Mouse (Mus musculus): ENCODE data around the gene Gbp2b. TPM values are rescaled to one million over a fixed set of nuclear protein-coding genes. Genes with fewer than 3 reads are reported as not detected.
"Not testable (repeated sequence)": the region's sequence is repeated elsewhere in the genome, so short reads cannot be mapped to it uniquely, and the experiment has no call there.

Gene Gbp2b
- total RNA-seq (2022): under 1 TPM in 2 of 4 experiments, not detected in 2; 0.19 to 0.52 TPM

DNA sequence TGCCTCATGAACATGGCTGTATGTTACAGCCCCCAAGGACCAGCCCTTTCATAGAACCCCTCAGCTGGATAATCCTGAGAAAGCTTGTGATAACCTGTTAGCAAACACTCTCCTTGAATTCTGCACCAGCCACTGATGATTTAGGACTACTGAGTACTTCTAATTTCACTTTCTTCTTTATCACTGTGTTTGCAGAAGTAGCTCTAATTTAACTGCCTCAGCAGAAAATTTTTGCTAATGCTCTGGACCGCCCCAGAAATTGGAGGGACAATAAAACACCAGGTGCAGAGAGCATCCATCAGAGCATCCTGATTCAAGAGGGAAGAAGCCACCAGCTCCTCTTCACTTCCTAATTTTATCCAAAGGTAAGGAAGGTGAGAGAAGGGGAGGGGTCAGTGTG lies at the start of gene Gbp2b:
Gene Gbp2b (plus strand): TSS at position 301 of the 400 bp plus-strand sequence.
- no peak for DNase-seq (ENCODE audit: low spot score)

DNA sequence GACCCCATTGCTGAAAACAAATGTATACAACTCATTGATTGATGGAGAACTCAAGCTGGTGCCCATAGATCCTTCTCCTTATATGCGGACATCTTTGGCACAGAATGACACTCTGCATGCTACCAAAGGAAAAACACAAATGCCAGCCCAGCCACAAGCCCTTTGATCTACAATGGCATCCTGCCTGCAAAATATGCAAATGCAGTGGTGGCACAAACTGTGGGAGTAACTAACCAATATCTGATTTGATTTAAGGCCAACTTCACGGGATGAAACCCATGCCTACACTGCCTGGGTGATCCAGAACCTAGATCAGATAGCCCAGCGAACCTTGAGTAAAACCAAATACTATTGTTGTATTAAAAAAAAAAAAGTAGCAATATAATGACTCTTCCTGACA lies 48.0 kb upstream of the Gbp2b start:
- no peak for DNase-seq (ENCODE audit: low spot score)

DNA sequence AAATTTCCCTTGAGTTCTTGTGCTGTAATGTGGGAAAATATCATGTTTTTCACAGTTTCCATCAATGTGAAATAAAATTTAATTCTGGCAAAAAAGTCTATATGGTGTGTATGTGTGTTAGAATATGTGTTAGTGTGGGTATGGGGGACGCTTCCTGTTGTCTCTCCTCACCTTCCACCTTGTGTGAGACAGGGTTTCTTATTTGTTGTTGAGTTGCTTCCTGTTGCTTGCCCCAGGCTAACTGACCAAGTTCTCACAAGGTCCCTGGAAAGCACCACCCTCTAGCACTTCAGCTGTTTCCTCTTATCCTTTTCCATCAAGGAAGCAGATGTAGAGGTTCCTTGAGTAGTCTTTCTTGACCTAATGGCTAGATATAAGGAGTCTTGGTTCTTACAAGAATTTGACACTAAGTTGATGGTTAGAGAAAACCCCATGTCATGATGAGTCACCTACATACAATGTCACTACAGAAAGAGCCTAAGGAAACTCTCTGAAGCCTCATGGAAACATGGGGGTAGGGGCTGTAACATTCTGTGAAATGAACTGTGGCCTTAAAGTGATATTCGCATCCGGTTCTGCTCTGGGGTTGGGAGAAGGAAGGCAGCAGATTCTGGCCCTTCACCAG lies 44.5 kb upstream of the Gbp2b start:
- no peak for DNase-seq (ENCODE audit: low spot score)

DNA sequence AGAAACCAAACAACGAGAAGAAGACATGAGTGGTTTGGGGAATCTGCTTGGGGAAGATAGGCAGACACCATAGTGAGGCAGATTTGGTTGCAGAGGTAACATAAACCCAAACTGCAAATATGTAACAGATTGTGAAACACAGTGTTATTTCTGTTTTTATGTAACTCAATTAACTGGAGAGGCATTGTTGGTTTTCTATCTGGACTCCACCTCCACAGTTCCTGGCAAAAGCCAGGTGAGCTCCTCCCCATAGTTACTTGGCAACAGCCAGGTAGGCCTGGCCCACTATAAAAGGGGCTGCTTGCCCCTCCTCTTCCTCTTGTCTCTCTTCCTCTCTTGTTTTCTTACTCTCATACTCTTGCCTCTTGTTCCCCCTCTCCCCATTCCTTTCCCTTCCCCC lies 40.0 kb upstream of the Gbp2b start:
- DNase-seq (ENCODE audit: low spot score): no peak

DNA sequence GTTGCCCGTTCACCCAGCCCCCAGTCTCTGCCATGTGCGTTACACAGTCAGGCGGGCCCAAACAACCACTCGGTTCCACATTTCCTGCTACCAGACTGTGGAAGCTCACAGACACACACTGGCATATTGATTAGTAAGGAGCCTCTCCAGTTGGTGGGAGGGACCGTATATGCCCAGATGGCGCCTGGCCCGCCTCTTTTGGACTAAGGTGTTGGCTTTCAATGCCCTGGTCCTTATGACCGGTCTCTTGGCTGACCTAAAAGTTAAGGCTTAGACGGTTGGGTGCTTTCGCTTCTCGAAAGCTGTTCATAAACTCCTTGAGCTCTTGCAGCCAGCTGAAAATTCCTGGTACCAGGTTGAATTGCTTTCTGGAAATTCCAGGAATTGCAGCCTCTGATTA lies 39.0 kb upstream of the Gbp2b start:
- DNase-seq (ENCODE audit: low spot score): no peak

DNA sequence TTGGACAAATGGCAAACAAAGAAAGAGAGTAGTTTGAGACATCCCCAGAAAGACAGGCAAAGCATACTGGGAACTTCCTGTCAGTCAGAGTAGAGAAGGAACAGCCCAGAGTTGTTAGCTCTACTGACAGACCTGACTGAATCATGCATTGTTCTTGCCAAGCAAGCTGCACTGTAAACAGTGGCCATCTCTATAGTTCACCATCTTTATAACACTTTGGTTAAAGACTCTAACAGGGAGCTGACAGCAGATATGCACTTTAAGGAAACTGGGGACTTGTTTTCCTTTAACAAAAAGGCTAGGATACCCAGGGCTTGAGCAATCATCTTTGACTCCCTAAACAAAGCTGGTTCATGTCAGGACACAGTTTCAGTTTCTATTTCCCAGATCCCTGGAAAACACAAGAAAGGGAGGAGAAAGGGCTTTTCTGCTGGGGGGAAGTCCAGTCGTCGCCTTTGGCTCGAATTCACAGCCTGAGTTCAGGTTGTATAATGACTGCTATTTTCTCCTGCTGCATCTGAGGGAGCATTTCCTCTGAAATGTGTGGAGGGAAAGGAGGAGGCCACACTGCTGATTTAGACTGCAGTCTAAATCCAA lies 34.9 kb upstream of the Gbp2b start, which contains the start of gene Gbp3:
Gene Gbp3 (plus strand): TSS at position 395 of the 597 bp plus-strand sequence.
- peak; percentile 83 for DNase-seq (ENCODE audit: low spot score)

DNA sequence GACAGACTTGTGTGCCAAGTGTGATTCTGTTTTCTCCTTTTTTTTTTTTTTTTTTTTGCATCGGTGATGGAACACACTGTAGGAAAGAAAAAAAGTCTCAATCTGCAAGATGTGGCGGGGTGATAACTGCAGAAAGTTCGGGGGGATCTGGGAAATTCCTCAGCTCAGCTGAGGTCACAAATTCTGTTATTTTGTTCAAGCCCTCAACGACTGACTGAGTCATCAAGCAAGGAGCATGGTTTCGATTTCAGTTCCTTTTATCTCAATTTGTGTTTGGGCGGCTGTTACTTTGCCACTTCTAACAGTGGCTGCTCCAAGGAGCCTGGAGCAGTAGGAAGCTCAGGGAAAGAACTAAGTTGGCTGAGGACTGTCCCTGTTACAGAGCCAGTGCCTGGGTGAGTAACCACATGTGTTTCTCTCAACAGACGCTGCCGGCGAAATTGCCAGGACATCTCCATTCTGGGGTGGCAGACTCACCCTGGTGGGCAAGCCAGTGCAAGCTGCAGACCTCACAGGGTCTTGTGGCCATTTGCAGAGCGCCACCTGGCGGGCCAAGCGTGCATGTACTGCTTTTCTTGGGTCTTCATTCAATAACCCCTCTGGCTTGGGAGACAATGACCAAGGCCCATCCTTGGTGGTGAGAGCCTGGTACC lies 34.2 kb upstream of the Gbp2b start:
- DNase-seq (ENCODE audit: low spot score): peak; percentile 84

DNA sequence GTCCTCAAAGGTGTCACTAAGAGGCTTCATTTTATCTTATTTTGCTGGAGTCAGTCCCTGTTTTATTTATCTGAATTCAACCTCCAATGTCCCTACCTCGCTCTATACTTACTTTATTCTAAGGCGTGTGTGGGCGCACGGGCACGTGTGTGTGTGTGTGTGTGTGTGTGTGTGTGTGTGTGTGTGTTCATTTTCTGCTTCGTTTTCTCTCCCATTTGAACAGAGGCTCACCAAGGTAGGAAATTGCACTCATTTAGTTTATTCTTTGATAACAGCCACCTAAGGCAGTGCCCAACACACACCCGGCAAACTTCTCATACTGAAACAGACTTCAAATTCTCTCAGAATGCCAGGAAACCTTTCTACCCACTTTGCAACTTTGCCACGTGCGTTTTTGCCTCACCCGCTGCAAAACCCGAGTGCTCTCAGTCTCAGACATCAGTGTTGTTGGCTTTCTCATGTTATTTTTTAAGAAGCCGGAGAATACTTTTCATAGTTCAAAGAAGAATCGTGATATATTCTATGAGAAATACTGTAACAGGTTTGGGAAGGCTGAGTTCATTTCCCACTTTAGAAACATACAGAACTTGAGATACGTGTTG lies 33.5 kb upstream of the Gbp2b start:
- no peak for DNase-seq (ENCODE audit: low spot score)

DNA sequence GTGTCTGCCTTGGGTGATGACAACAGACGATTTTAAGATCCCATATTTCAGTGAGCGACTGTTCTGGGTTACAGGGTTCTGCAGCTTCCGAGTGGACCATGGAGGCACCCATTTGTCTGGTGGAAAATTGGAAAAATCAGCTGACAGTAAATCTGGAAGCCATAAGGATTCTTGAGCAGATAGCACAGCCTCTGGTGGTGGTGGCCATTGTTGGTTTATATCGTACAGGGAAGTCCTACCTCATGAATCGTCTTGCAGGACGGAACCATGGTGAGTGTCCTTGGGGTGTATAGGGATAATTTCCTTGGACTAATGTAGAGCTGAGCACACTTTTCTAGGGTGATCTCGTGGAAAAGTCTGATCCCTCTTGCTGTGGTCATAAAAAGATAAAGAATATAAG lies 33.0 kb upstream of the Gbp2b start:
- no peak for DNase-seq (ENCODE audit: low spot score)

DNA sequence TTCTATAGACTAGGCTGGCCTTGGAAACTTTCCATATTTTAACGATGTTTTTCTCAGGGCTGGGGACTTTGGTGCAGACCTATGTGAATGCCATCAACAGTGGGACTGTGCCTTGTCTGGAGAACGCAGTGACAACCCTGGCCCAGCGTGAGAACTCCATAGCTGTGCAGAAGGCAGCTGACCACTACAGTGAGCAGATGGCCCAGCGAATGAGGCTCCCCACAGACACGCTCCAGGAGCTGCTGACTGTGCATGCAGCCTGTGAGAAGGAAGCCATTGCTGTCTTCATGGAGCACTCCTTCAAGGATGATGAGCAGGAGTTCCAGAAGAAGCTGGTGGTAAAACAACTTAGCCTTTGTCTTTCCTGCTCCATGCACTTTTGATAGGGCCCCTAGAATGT lies 27.2 kb upstream of the Gbp2b start:
- DNase-seq (ENCODE audit: low spot score): not testable (repeated sequence)

DNA sequence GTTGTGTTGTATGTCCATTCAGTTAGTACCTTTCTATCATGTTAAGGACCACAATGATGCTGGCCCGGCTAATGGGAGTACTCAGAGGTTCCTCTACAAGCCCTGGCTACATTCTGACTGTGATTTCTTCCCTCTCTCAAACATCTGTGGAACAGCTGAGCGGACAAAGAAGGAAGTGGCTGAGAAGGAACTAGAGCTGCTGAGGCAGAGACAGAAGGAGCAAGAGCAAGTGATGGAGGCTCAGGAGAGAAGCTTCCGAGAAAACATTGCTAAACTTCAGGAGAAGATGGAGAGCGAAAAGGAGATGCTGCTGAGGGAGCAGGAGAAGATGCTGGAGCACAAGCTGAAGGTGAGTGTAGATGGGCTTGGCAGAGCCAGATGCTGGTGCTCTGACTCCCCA lies 23.9 kb upstream of the Gbp2b start:
- DNase-seq (ENCODE audit: low spot score): no peak

DNA sequence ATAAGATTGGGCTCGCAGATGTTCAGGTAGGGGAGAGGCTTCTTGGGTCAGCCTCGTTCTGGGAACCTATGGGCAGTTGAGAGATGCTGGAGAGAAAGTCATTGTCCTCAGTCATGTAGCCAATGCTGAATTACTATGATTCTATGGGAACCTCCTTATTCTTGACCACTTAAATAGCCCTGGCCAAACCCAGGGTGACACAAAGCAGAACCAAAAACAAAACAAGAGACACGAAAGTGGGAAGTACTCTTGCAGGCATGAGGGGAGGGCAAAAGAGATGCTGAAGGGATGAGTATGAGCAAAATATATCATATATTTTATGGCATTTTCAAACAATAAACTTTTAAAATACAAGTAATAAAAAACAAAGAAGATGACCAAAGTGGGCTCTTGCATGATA lies 17.5 kb upstream of the Gbp2b start:
- no peak for DNase-seq (ENCODE audit: low spot score)

DNA sequence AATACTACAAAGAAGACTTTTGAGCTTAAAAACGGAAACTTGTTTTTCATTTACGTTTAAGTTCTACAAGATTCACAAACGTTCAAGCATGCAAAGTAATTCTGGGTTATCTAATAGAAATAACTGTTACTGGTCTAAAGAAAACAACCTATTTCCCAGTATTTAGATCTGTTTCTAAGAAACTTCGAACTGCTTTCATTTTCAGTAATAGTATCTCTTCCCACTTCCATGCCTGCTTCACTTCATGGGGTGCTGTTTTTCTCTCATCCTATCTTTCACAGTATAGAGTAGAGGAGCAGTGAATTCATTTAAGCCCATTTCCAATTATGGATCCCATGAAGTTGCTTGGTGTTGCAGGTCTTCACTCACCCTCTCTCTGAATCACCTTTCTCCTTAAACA lies 16.3 kb upstream of the Gbp2b start:
- DNase-seq (ENCODE audit: low spot score): no peak

DNA sequence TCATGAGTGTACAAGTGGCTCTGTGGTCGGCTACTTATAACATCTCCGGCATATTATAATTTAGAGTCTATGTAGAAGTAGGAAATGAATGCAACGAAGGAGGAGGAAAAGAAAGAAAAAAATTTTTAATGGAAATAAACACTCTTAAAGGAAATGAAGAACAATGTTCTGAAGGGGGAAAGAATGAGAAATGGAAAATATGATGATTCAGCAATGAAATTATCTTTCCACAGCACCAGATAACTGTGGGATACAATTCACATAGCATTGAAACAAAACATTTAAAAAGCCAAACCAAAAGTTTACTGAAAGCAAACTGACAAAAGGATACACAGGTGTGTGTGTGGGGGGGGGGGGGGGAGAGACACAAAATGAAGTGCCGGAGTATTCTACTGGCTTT lies 11.6 kb upstream of the Gbp2b start:
- DNase-seq (ENCODE audit: low spot score): no peak

DNA sequence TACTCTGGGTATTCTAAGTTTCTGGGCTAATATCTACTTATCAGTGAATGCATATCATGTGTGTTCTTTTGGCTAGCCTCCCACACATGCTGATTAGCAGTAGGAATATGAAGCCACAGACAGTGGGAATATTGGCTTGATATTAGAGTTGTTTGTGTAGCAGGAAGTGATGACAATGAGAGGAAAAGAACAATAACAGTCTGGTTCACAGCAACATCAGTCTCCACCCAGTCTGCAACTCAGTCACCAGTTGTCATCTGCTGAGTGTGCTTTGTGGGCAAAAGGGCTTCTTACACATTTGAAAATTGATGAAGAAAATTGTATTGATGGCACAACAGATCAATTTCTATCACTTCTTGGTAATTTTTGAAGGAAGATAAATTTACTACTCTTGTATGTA lies 7.3 kb upstream of the Gbp2b start:
- peak; percentile 22 for DNase-seq (ENCODE audit: low spot score)

DNA sequence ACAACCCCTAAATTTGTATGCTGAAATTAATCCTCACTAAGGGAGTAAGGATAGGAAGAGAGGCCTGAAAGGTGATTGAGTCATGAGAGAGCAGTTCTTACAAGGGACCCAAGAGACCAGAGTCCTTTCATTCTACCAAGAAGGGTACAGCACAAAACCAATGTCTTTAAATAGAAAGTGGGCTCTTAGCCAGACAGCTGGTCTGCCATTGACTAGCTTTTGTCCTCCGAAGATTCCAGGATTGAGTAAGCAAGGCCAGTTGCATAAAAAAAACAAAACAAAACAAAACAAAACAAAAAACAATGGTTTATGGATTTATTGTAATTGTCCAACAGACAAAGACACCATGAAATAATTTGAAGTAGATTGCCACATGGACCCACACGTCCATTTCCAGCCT lies 5.8 kb upstream of the Gbp2b start:
- DNase-seq (ENCODE audit: low spot score): peak; percentile 27

DNA sequence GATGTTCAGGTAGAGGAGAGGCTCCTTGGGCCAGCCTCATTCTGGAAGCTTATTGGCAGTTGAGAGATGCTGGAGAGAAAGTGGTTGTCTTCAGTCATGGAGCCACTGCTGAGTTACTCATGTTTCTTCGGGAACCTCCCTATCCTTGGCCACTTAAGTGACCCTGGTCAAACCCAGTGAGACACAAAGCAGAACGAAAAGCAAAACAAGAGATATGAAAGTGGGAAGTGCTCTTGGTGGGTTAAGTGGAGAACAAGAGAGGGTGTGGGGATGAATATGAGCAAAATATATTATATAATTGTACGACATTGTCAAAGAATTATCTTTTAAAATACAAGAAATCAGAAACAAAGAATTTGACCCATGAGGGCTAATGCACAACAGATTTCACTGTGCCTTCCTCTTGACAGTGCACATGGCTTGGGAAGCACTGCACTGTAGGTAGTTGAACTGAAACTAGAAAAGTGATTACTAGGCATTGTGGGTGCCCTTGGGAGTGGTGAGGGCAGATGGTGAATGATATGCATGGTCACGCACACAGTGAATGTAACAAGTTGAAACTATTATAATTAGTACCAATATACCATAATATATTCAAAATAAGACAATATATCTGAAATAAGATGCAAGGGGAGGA lies 4.1 kb upstream of the Gbp2b start:
- DNase-seq (ENCODE audit: low spot score): no peak

DNA sequence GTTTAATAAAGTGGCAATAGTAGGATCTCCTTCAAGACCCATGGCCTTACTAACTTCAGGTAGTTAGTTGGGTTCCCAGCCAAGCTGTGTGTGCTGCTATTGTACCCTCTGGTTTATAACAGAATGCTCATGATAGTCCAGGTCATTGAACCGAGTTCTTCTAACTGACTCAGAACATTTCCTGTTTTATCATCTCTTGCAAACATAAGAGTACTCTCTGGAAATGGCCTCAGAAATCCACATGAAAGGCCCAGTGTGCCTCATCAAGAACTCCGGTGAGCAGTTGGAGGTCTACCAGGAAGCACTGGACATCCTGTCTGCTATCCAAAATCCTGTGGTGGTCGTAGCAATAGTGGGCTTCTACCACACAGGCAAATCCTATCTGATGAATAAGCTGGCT lies 3.3 kb downstream of the Gbp2b start:
- no peak for DNase-seq (ENCODE audit: low spot score)

DNA sequence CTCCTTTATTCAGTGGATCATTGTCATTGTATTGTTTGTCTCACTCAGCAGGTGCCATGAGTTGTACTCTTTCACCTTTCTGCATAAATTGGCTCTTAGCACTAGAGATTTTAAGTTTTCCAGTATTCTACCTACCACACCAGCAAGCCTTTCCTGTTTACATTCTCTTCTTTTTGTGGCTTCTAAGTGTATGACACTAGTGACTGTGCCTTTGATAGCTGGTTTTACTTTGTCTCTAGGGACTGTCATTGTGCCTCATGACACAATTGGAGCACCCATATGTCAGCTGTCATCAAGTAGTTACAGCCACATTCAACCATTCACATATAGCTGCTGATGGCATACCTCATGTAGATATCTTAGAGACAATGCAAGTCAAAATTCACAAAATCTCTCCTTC lies 7.0 kb downstream of the Gbp2b start:
- DNase-seq (ENCODE audit: low spot score): no peak

DNA sequence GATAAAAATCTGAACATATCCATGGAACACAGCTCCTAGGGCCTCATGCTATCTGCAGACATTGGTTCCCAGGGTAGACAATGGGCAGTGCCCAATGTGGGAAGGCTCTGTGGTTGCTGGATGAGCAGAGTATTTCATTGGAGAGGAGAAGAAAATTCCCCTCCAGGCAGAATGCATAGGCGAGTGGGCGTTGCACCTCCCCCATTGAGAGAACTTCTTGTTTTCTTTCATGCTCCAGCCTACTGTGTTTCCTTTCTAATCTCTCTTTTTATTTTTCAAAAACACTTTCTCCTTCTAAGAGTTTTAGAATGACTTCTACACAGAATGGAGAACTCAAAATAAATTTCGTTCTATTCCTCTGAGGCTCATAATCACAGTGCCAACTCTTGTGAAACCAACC lies 24.0 kb downstream of the Gbp2b start:
- no peak for DNase-seq (ENCODE audit: low spot score)

DNA sequence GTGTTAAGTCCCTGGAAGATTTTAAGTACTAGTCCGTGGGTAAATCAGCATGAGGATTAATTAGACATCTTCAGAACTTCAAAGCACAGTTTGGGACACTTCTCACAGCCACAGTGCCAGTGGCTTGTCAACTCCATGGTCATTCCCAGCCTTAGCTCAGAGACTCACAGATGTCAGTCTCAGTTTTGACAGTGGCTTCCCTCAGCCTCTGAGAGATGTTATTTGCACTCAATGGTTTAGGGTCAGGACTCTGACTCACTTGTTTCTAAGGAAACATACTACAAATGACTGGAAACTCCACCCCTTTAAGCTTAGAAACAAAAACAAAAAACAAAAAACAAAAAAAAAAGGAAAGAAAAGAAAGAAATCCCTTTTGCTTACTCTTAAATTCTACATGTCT lies 25.0 kb downstream of the Gbp2b start:
- peak; percentile 41 for DNase-seq (ENCODE audit: low spot score)
